Mouse (Mus musculus): ENCODE measurements around the gene Hesx1.
"Not testable (repeated sequence)": the region's sequence is repeated elsewhere in the genome, so short reads cannot be mapped to it uniquely, and the experiment has no call there.

Gene Hesx1

GRCm38 (mm10) chr14:26994211-26994741 lies at the start of gene Hesx1:
Gene Hesx1 (plus strand): TSS chr14:26994416.
- peak; percentile 49 to 50 for DNase-seq

GRCm38 (mm10) chr14:26956139-26956538 lies 38.1 kb upstream of the Hesx1 start:
- not testable (repeated sequence) for DNase-seq

- no peak for DNase-seq
These were observed 33.7 kb upstream of the Hesx1 start for GRCm38 (mm10) chr14:26960518-26960917.

- no peak for DNase-seq
These were observed 25.1 kb upstream of the Hesx1 start for GRCm38 (mm10) chr14:26969164-26969563.

GRCm38 (mm10) chr14:26969856-26970407 lies 24.3 kb upstream of the Hesx1 start:
- DNase-seq = peak; percentile 80 to 87

GRCm38 (mm10) chr14:26970439-26970932 lies 23.7 kb upstream of the Hesx1 start:
- DNase-seq = peak; percentile 100

- DNase-seq = peak; percentile 8 to 32
These were observed 23.0 kb upstream of the Hesx1 start, which contains the start of gene Appl1 for GRCm38 (mm10) chr14:26971106-26971789. Gene Appl1 (minus strand): TSS chr14:26971232.

GRCm38 (mm10) chr14:26973089-26973488 lies 21.1 kb upstream of the Hesx1 start:
- DNase-seq = no peak

GRCm38 (mm10) chr14:26975490-26975889 lies 18.7 kb upstream of the Hesx1 start:
- DNase-seq = no peak

- DNase-seq = peak; percentile 20 to 25
These were observed 18.0 kb upstream of the Hesx1 start for GRCm38 (mm10) chr14:26976212-26976611.

- DNase-seq = peak in 1 of 2 experiments; percentile 7
These were observed 16.7 kb upstream of the Hesx1 start for GRCm38 (mm10) chr14:26977500-26977899.

GRCm38 (mm10) chr14:26979808-26980207 lies 14.4 kb upstream of the Hesx1 start:
- DNase-seq = no peak

- DNase-seq = no peak
These were observed 13.2 kb upstream of the Hesx1 start for GRCm38 (mm10) chr14:26981021-26981420.

GRCm38 (mm10) chr14:26981494-26982149 lies 12.6 kb upstream of the Hesx1 start:
- DNase-seq = no peak

- DNase-seq = no peak
These were observed 12.1 kb upstream of the Hesx1 start for GRCm38 (mm10) chr14:26982150-26982530.

GRCm38 (mm10) chr14:26988694-26989093 lies 5.5 kb upstream of the Hesx1 start:
- DNase-seq = peak in 1 of 2 experiments; percentile 22

GRCm38 (mm10) chr14:26991622-26992021 lies 2.6 kb upstream of the Hesx1 start:
- no peak for DNase-seq

GRCm38 (mm10) chr14:26993427-26993826 lies 789 bp upstream of the Hesx1 start:
- no peak for DNase-seq

- DNase-seq = no peak
These were observed 2.0 kb downstream of the Hesx1 start for GRCm38 (mm10) chr14:26996257-26996656.

GRCm38 (mm10) chr14:27000386-27000785 lies 6.2 kb downstream of the Hesx1 start:
- DNase-seq = no peak

- peak in 1 of 2 experiments; percentile 18 for DNase-seq
These were observed 10.7 kb downstream of the Hesx1 start for GRCm38 (mm10) chr14:27004906-27005305.

GRCm38 (mm10) chr14:27005937-27006336 lies 11.7 kb downstream of the Hesx1 start:
- DNase-seq = no peak

GRCm38 (mm10) chr14:27011561-27011960 lies 17.3 kb downstream of the Hesx1 start:
- DNase-seq = no peak

GRCm38 (mm10) chr14:27013658-27014057 lies 19.4 kb downstream of the Hesx1 start:
- DNase-seq = no peak

All from cerebellum, postnatal 10 days (tissue).